Mouse (Mus musculus) C2C12 (cell line): ENCODE results near the gene Ckb. TPM values are rescaled to one million over a fixed set of nuclear protein-coding genes. Genes with fewer than 3 reads are reported as not detected.
A peak's percentile ranks its signal among the peaks of the same experiment; 100 is the strongest.
"Not testable (repeated sequence)": the region's sequence is repeated elsewhere in the genome, so short reads cannot be mapped to it uniquely, and the experiment has no call there.

Source experiments
- H3K27me3 ChIP-seq: one replicate; pipeline ENCODE4 v1.6.1; 2011; ENCODE audit not compliant: control insufficient read depth, insufficient read depth, insufficient read length
- H3K36me3 ChIP-seq: one replicate; pipeline ENCODE4 v1.6.1; 2011; ENCODE audit not compliant: control insufficient read depth, insufficient read depth
- H3K4me3 ChIP-seq: one replicate; pipeline ENCODE4 v1.5.1; 2011; ENCODE audit warnings: mild to moderate bottlenecking, control low read depth; ENCODE audit not compliant: poor library complexity, insufficient read depth, severe bottlenecking
- H3K79me2 ChIP-seq: one replicate; pipeline ENCODE4 v1.6.1; 2011; ENCODE audit not compliant: control insufficient read depth, insufficient read depth
- H3K79me3 ChIP-seq: one replicate; pipeline ENCODE4 v1.6.1; 2011; ENCODE audit warnings: low read depth, control low read depth
- H3ac ChIP-seq: one replicate; pipeline ENCODE3; 2011; ENCODE audit warnings: low read depth; ENCODE audit not compliant: control insufficient read depth, insufficient read length
- CEBPB ChIP-seq: IDR thresholded peaks from one replicate; pipeline ENCODE4 v1.6.1; 2011; ENCODE audit warnings: low read depth, mild to moderate bottlenecking, control low read depth, moderate library complexity
- CTCF ChIP-seq: IDR thresholded peaks from one replicate; pipeline ENCODE4 v1.5.1; 2011; ENCODE audit not compliant: control insufficient read depth, insufficient read depth, insufficient read length
- FOSL1 ChIP-seq: IDR thresholded peaks from one replicate; pipeline ENCODE4 v1.8.0; 2011; ENCODE audit warnings: mild to moderate bottlenecking, low read length; ENCODE audit not compliant: poor library complexity, insufficient read depth, severe bottlenecking
- MAX ChIP-seq: IDR thresholded peaks from one replicate; pipeline ENCODE4 v1.6.1; 2011; ENCODE audit warnings: mild to moderate bottlenecking, control low read depth
- MYOD1 ChIP-seq: IDR thresholded peaks from one replicate; pipeline ENCODE4 v1.6.1; 2011; ENCODE audit warnings: low read depth; ENCODE audit not compliant: control insufficient read depth, insufficient read length
- MYOG ChIP-seq: IDR thresholded peaks from one replicate; pipeline ENCODE4 v1.6.1; 2011; ENCODE audit not compliant: control insufficient read depth, insufficient read length; ENCODE audit errors: extremely low read depth
- USF1 ChIP-seq: IDR thresholded peaks from one replicate; pipeline ENCODE4 v1.6.1; 2011; ENCODE audit warnings: low read depth, mild to moderate bottlenecking, control low read depth, moderate library complexity
- polyA plus RNA-seq: library from polyadenylated mRNA; unstranded; fragments of >200 nt; fragmentation: generic; extraction: Trizol; gene quantifications from one replicate; pipeline ENCODE4 v1.2.1, GENCODE M21; 2012; ENCODE audit warnings: missing spikeins

Gene Ckb
- polyA plus RNA-seq, 1 experiment = 61.4 TPM

DNA sequence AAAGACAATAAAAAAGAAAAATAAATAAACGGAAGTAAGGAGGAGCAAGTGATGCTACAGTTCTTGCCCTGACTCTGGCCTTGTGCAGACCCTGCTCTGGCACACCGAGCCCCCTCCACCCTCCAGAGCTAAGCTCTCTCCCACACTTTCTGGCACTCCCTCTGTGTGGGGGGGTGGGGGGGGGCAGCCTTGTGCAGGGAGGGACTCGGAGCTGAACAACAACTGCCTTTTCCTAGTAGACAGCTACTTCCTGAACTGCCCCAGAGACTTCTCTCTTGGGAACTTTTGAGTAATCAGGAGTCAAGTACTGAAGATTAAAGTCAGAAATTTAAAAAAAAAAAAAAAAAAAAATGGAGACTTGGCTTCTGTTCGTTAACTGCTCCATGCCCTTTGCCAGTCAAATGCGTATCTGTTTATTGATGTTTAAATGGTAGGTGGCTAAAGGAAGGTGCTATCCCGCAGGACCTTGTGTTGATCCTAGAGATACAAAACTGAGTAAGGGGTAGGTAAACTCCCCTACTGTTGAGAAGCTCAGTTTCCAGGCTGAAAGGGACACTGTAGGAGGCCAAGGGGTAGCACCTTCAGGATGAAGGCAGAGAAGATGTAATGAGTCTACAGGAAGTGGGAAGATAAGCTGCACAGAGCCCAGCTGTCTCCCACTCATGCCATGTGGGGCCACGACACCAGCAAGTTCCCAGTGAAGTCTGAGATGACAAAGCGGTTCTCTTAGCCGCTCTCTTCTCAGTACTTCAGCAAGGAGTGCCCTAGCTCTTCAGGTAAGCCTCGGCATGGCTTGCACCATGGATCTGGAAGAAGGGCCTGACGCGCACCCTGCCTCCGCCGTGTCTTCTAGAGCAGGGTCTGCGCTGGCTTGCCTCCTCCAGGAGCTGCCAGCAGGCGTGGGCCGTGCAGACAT, 8.7 kb downstream of the Ckb start:
- no peak overlapping the region for H3ac ChIP-seq
- no peaks in the 10 kb centered on the region for H3K79me3 ChIP-seq
- peaks cover 6% of the 10 kb centered on the region for H3K36me3 ChIP-seq
- H3K79me2 ChIP-seq = no peaks in the 10 kb centered on the region
- H3K27me3 ChIP-seq = no peaks in the 10 kb centered on the region
- TF ChIP-seq USF1 (no peak), MAX (no peak), MYOD1 (peak; percentile 81)
- no peak overlapping the region for H3K4me3 ChIP-seq

DNA sequence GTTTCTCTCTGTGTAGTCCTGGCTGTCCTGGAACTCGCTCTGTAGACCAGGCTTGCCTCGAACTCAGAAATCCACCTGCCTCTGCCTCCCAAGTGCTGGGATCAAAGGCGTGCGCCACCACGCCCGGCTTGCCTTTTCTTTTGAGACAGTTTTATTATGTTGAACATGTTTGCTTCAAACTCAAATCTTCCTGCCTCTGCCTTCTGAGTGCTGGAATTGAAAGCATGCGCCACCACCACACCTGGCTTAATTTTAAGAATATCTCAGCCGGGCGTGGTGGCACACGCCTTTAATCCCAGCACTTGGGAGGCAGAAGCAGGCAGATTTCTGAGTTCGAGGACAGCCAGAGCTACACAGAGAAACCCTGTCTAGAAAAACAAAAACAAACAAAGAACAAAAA, 10.6 kb downstream of the Ckb start:
- H3K4me3 ChIP-seq, H3ac ChIP-seq, H3K27me3 ChIP-seq, H3K79me3 ChIP-seq, H3K79me2 ChIP-seq: not testable (repeated sequence)
- H3K36me3 ChIP-seq = peaks cover 12% of the 10 kb centered on the region

DNA sequence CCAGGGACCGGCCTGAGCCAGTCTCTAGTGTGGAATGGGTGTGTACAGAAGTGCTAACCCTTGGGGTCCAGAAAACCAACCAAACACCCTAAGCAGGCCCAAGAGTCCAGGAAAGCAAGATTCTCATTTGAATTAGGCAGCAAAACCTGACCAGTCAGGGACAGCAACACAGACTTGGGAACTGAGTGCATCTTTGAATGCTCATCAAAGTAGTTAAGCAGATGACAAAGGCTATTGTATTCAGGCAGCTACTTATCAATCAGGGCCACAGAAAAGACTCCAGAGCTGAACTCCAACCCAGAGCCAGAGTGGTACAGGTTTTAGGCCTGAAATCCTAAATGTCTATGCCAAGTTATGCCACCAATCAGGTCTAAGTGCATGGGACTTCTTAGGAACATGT, 11.5 kb downstream of the Ckb start:
- TF ChIP-seq MYOG (no peak), USF1 (no peak), CEBPB (no peak), MAX (no peak), MYOD1 (no peak), CTCF (no peak), FOSL1 (no peak)
- H3ac ChIP-seq = no peak overlapping the region
- no peaks in the 10 kb centered on the region for H3K27me3 ChIP-seq
- no peaks in the 10 kb centered on the region for H3K79me2 ChIP-seq
- H3K79me3 ChIP-seq = no peaks in the 10 kb centered on the region
- no peak overlapping the region for H3K4me3 ChIP-seq
- peaks cover 20% of the 10 kb centered on the region for H3K36me3 ChIP-seq

DNA sequence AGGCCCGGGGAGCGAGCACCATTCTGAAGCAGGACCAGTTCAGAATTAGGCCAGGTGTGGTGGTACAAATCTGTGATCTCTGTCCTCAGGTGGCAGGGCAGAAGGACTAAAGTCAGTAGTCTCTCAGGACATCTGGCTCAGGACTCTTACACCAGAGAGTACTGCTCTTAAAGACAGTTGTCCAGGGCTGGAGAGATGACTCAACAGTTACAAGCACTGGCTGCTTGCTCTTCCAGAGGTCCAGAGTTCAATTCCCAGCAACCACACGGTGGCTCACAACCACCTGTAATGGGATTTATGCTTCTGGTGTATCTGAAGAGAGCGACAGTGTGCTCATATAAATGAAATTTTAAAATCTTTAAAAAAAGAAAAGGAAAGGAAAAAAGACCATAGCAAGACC, 12.8 kb downstream of the Ckb start:
- no peak for TF ChIP-seq USF1
- no peak for TF ChIP-seq CTCF
- TF ChIP-seq MYOG = no peak
- TF ChIP-seq MAX = no peak
- TF ChIP-seq FOSL1 = no peak
- TF ChIP-seq MYOD1 = no peak
- TF ChIP-seq CEBPB = no peak
- no peaks in the 10 kb centered on the region for H3K27me3 ChIP-seq
- peaks cover 31% of the 10 kb centered on the region for H3K36me3 ChIP-seq

DNA sequence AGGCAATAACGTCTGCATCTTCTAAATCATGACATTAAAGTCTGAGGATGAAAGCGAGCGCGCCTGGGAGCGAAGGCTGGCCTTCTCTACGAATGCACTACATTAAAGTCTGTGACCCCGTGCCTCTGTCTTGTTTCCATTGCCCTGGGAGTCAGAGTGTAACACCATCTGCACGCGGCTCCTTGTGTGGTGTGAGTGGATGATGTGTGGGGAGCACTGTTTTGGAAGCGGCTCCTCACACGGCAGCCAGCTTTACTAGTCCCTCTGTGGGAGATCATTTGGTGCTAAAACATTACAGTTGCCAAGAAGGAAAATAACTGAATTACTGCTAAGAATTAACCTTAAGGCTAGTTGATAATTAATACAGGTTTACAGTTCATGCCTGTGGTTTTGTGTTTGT, 16.4 kb downstream of the Ckb start:
- peaks cover 6% of the 10 kb centered on the region for H3K79me2 ChIP-seq
- H3ac ChIP-seq = no peak overlapping the region
- no peaks in the 10 kb centered on the region for H3K79me3 ChIP-seq
- H3K27me3 ChIP-seq = no peaks in the 10 kb centered on the region
- peaks cover 46% of the 10 kb centered on the region for H3K36me3 ChIP-seq
- H3K4me3 ChIP-seq = no peak overlapping the region
- TF ChIP-seq CTCF (no peak), MYOD1 (no peak), CEBPB (no peak), MYOG (no peak), MAX (no peak), USF1 (no peak), FOSL1 (no peak)

More for the DNA sequence above, 12.8 kb downstream of the Ckb start:
- Histone ChIP-seq H3K79me3 (no peaks in the 10 kb centered on the region), H3ac (no peak overlapping the region), H3K4me3 (no peak overlapping the region), H3K79me2 (no peaks in the 10 kb centered on the region)

DNA sequence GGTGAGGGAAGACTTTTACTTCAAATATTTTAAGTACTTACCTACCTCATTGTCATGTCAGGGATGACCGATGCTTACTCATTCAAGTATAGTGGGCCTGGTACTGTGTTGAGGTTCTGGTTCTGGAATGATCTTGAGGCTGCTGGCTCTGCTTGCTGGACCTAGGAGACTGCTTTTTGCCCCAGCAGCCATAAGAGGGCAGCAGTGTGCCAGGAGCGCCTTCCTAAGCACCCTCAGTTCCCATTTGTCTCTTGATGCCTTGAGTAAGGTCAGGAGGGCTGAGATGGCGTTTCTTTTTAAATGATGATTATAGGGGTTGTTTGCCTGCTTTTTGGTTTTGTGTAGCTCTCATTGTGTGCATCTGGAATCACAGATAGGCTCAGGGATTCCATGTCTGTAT, 18.7 kb downstream of the Ckb start:
- no peak overlapping the region for H3ac ChIP-seq
- H3K36me3 ChIP-seq = peaks cover 62% of the 10 kb centered on the region
- H3K4me3 ChIP-seq = no peak overlapping the region
- TF ChIP-seq CTCF (peak; percentile 78), MAX (no peak)
- H3K79me3 ChIP-seq = no peaks in the 10 kb centered on the region
- H3K27me3 ChIP-seq = no peaks in the 10 kb centered on the region
- H3K79me2 ChIP-seq = peaks cover 6% of the 10 kb centered on the region
